Mouse (Mus musculus): ENCODE data around the gene Commd4.

The Commd4 gene

GRCm38 (mm10) chr9:57141417-57142353 lies 16.4 kb downstream of the Commd4 start:
- no peak for DNase-seq (ENCODE audit: low spot score in 2 of 2)

- no peak for DNase-seq (ENCODE audit: low spot score in 2 of 2)
These were observed 18.6 kb downstream of the Commd4 start for GRCm38 (mm10) chr9:57139571-57139970.

GRCm38 (mm10) chr9:57139110-57139509 lies 19.0 kb downstream of the Commd4 start:
- DNase-seq (ENCODE audit: low spot score in 2 of 2): no peak

- DNase-seq (ENCODE audit: low spot score in 2 of 2): no peak
These were observed 19.6 kb downstream of the Commd4 start for GRCm38 (mm10) chr9:57138507-57138906.

GRCm38 (mm10) chr9:57137777-57138176 lies 20.4 kb downstream of the Commd4 start:
- no peak for DNase-seq (ENCODE audit: low spot score in 2 of 2)

- DNase-seq (ENCODE audit: low spot score in 2 of 2): no peak
These were observed 20.9 kb downstream of the Commd4 start for GRCm38 (mm10) chr9:57137246-57137645.

GRCm38 (mm10) chr9:57130577-57131433 lies 27.3 kb downstream of the Commd4 start, which contains the start of gene Man2c1:
TSS of gene Man2c1 (plus strand) at chr9:57130690.
- peak; percentile 86 to 93 for DNase-seq (ENCODE audit: low spot score in 2 of 2)

GRCm38 (mm10) chr9:57129641-57130040 lies 28.5 kb downstream of the Commd4 start:
- DNase-seq (ENCODE audit: low spot score in 2 of 2): no peak

GRCm38 (mm10) chr9:57117261-57117755 lies 40.8 kb downstream of the Commd4 start:
- DNase-seq (ENCODE audit: low spot score in 2 of 2): no peak
